Mouse (Mus musculus) neural tube, embryonic 14.5 days (tissue): ENCODE measurements around the gene Adck2. TPM values are rescaled to one million over a fixed set of nuclear protein-coding genes. Genes with fewer than 3 reads are reported as not detected.

Experiments used
- ATAC-seq: fragments of 200-750 bp; cut with Nextera tagmentation; 2 replicates; pipeline ENCODE4 v1.8.0; 2017; ENCODE audit warnings: low read depth, mild to moderate bottlenecking, moderate TSS enrichment, moderate library complexity
- H3K27ac ChIP-seq: fragments of 300-500 bp; sonication (generic); 2 replicates; pipeline ENCODE4 v1.5.1; 2014; ENCODE audit warnings: low read depth, mild to moderate bottlenecking, control low read depth, low read length, moderate library complexity, mixed read lengths
- H3K27me3 ChIP-seq: fragments of 300-500 bp; sonication (generic); 2 replicates; pipeline ENCODE4 v1.6.1; 2014; ENCODE audit warnings: low read length; ENCODE audit not compliant: control insufficient read depth, insufficient read depth
- H3K36me3 ChIP-seq: fragments of 300-500 bp; sonication (generic); 2 replicates; pipeline ENCODE4 v1.6.1; 2014; ENCODE audit warnings: low read length, mixed read lengths; ENCODE audit not compliant: control insufficient read depth, insufficient read depth
- H3K4me1 ChIP-seq: fragments of 300-500 bp; sonication (generic); 2 replicates; pipeline ENCODE4 v1.6.1; 2014; ENCODE audit warnings: low read length; ENCODE audit not compliant: control insufficient read depth, insufficient read depth
- H3K4me2 ChIP-seq: fragments of 300-500 bp; sonication (generic); 2 replicates; pipeline ENCODE4 v1.6.1; 2014; ENCODE audit warnings: mild to moderate bottlenecking, low read depth, low read length, control low read depth
- H3K4me3 ChIP-seq: fragments of 300-500 bp; sonication (generic); 2 replicates; pipeline ENCODE4 v1.5.1; 2014; ENCODE audit warnings: low read depth, low read length, control low read depth, mixed read lengths
- H3K9ac ChIP-seq: fragments of 300-500 bp; sonication (generic); replicated peaks from 2 replicates; pipeline ENCODE4 v1.6.1; 2014; ENCODE audit warnings: low read depth, mild to moderate bottlenecking, control low read depth, low read length, mixed read lengths
- H3K9me3 ChIP-seq: fragments of 300-500 bp; sonication (generic); 2 replicates; pipeline ENCODE4 v1.6.1; 2016; ENCODE audit warnings: low read length; ENCODE audit not compliant: control insufficient read depth
- WGBS: fragments of 180-500 bp; shearing (Covaris S2); extraction: QIAGEN DNeasy Blood & Tissue Kit; methylation state at CpG from one replicate; pipeline ENCODE4 v1.1.7; 2014; 5-methylcytosine and 5-hydroxymethylcytosine counted together
- polyA plus RNA-seq: library from polyadenylated mRNA; unstranded; fragments of >200 nt; fragmentation: Nextera tagmentation; extraction: Ambion mirVana; gene quantifications from 2 replicates; pipeline ENCODE4 v1.2.1, GENCODE M21; 2014

The Adck2 gene
- polyA plus RNA-seq, 1 experiment from 2014 or later: 30.3 TPM

DNA sequence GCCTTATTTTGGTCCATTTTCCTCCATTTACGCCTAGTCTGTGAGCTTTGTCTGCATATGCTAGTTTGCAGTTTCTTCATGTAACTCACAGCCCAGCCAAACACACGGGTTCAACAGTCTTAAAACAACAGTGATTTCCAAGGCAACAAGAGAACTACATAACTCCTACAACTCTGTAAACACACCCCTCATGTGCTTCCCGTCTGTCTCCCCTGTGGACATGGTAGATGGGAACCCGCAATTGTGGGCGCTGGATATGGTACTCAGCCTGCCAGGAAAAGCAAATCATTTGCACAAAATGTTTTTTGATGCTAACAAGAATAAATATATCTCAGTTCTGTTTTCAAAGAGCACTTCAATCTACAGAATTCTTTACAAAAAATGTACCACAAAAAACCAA, 30.9 kb downstream of the Adck2 start:
- H3K9ac ChIP-seq: no peak overlapping the region
- H3K4me1 ChIP-seq: no peaks in the 10 kb centered on the region
- H3K9me3 ChIP-seq: no peaks in the 10 kb centered on the region
- 87% methylated on average over 5 of the region's 5 CpGs for WGBS
- no peak overlapping the region for H3K27ac ChIP-seq
- no peaks in the 10 kb centered on the region for H3K27me3 ChIP-seq
- H3K36me3 ChIP-seq: peaks cover 13% of the 10 kb centered on the region
- H3K4me2 ChIP-seq: no peak overlapping the region
- no peak for ATAC-seq
- no peak overlapping the region for H3K4me3 ChIP-seq

DNA sequence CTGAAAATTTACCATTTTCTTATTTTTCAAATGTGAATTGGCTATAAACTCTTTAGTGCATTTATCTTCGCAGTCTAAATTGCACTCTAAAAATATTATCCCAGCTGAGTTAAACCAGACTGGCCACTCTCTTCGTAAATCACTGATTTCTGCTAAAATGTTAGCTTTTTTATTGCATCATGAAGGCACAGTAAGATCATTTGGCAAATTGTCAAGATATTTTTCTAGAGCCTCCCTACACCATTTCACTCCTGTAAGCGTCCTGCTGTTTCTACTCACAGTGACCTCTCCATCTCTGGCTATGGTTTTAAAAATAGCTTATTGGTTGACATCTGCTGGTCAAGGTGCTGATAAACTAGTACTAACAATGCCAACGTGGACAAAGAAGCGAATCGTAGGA, 32.4 kb downstream of the Adck2 start:
- Histone ChIP-seq H3K9me3 (no peaks in the 10 kb centered on the region), H3K4me1 (no peaks in the 10 kb centered on the region), H3K9ac (no peak overlapping the region), H3K4me3 (no peak overlapping the region), H3K27ac (no peak overlapping the region), H3K27me3 (no peaks in the 10 kb centered on the region), H3K4me2 (no peak overlapping the region), H3K36me3 (peaks cover 12% of the 10 kb centered on the region)
- no peak for ATAC-seq
- WGBS: 87% methylated on average over 6 of the region's 6 CpGs

DNA sequence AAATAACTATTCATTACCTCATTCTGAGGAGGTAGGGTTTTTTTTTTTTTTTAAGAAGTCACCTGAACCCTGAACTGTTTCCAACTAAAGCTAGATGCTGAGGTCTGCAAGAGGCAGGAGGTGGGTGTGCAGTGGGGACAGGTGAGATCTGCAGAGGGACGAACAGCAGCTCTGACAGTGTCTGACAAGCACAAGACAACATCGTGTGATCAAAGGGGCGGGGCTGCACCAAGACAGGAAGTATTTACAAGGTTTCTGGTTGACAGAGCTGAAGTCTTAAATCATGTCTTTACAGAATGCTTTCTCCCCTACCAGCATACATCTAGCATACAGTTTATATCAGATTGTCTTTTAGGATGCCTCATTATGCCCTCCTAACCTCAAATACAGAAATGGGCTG, 33.2 kb downstream of the Adck2 start:
- WGBS: 81% methylated on average over 3 of the region's 3 CpGs
- H3K9me3 ChIP-seq: no peaks in the 10 kb centered on the region
- H3K9ac ChIP-seq: no peak overlapping the region
- H3K4me3 ChIP-seq: no peak overlapping the region
- no peak for ATAC-seq
- H3K27me3 ChIP-seq: no peaks in the 10 kb centered on the region
- H3K4me1 ChIP-seq: no peaks in the 10 kb centered on the region
- no peak overlapping the region for H3K4me2 ChIP-seq
- H3K36me3 ChIP-seq: peaks cover 12% of the 10 kb centered on the region
- H3K27ac ChIP-seq: no peak overlapping the region

DNA sequence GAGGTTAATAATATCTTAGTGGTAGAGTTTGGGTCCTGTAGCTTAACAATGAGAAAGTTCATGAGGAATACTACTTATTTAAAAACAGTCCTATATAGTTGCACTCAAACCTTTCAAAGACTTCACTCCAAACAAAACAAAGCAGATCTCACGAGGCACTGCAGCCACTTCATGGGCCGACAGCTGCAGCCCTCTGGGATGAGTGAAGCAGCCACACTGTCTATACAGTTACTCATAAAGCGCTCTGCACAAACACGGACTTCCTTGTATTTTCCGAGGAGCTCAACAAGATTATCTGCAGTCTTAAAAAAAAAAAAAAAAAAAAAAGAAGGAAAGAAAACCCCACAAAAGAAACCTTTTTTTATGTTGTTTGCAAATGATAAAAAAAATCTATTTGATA, 33.7 kb downstream of the Adck2 start:
- ATAC-seq: no peak

DNA sequence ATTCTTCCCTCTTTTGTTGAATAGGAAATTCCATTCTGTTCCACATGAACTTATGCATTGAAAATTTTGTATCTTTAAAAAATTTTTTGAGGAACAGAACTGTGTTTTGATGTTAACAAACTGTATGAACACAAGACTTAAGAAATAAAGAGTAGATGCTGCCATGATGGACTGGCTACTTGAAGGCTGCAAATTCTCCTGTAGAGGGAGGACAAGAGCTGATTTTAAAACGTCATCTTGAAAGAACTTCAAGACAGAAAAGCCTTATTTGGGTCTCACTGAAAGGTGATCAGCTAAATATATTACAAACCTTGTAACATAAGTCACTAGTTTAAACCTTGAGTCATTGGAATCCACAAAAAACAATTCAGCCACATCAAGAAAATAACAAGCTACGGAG, 36.5 kb downstream of the Adck2 start:
- 75% methylated on average over 2 of the region's 2 CpGs for WGBS
- H3K9ac ChIP-seq: no peak overlapping the region
- H3K9me3 ChIP-seq: no peaks in the 10 kb centered on the region
- H3K4me2 ChIP-seq: no peak overlapping the region
- H3K27me3 ChIP-seq: no peaks in the 10 kb centered on the region
- H3K36me3 ChIP-seq: peaks cover 32% of the 10 kb centered on the region
- no peaks in the 10 kb centered on the region for H3K4me1 ChIP-seq
- H3K4me3 ChIP-seq: no peak overlapping the region
- no peak overlapping the region for H3K27ac ChIP-seq
- ATAC-seq: no peak

More for the DNA sequence above, 33.7 kb downstream of the Adck2 start:
- Histone ChIP-seq H3K27ac (no peak overlapping the region), H3K4me3 (no peak overlapping the region), H3K4me2 (no peak overlapping the region), H3K9ac (no peak overlapping the region), H3K27me3 (no peaks in the 10 kb centered on the region), H3K4me1 (no peaks in the 10 kb centered on the region), H3K36me3 (peaks cover 12% of the 10 kb centered on the region), H3K9me3 (no peaks in the 10 kb centered on the region)
- 73% methylated on average over 5 of the region's 5 CpGs for WGBS

DNA sequence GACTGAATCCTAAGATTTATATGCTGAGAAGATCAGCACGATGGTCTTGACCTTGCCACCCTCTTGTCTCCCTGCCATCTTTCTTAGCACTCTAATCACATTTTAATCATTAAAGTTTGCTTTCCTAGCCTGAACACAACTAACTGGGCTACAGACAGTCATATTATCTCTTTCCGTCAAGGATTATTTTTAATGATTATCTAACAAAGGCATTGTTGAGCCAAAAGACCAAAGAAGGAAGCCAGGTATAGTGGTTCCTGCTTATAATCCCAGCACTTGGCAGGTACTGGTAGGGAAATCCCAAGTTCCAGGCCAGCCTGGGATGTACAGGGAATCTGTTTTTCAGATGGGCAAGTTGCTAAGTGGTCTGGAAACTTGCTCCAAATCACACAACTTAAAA, 37.6 kb downstream of the Adck2 start:
- Histone ChIP-seq H3K27me3 (no peaks in the 10 kb centered on the region), H3K4me1 (no peaks in the 10 kb centered on the region), H3K4me2 (no peak overlapping the region), H3K4me3 (no peak overlapping the region), H3K36me3 (peaks cover 35% of the 10 kb centered on the region), H3K9ac (no peak overlapping the region), H3K27ac (no peak overlapping the region), H3K9me3 (no peaks in the 10 kb centered on the region)
- WGBS: 94% methylated on average over 2 of the region's 2 CpGs
- ATAC-seq: no peak

Other genes with a start within 250 kb of the Adck2 start
- gene Slc37a3, start 196.2 kb upstream of the Adck2 start, polyA plus RNA-seq: 60.5 and 68.8 TPM in 2 replicates
- gene Rab19, start 192.7 kb upstream of the Adck2 start, polyA plus RNA-seq: 0.22 TPM in 1 of 2 replicates, not detected in the other
- gene Mkrn1, start 153.4 kb upstream of the Adck2 start, polyA plus RNA-seq: 260 and 271 TPM in 2 replicates
- 20.1 and 24.5 TPM in 2 replicates for gene Dennd2a, start 16.0 kb upstream of the Adck2 start, polyA plus RNA-seq
- 1.1 TPM in 2 replicates for gene Gm42420, start 11.9 kb downstream of the Adck2 start, polyA plus RNA-seq
- 430 and 561 TPM in 2 replicates for gene Ndufb2, start 18.7 kb downstream of the Adck2 start, polyA plus RNA-seq
- 32.8 TPM in 2 replicates for gene Braf, start 151.6 kb downstream of the Adck2 start, polyA plus RNA-seq
- gene Mrps33, start 237.1 kb downstream of the Adck2 start, polyA plus RNA-seq: 182 and 206 TPM in 2 replicates